Mouse (Mus musculus) forebrain, embryonic 11.5 days (tissue): Measurements from ENCODE around the gene As3mt. TPM values are rescaled to one million over a fixed set of nuclear protein-coding genes. Genes with fewer than 3 reads are reported as not detected.

Experiments used
- ATAC-seq: fragments of 200-750 bp; cut with Nextera tagmentation; replicated peaks from 2 replicates; pipeline ENCODE4 v1.8.0; 2017; ENCODE audit warnings: moderate TSS enrichment; ENCODE audit not compliant: low FRiP score
- DNase-seq: peaks from one replicate; pipeline ENCODE4 v3.0.0-alpha.2; 2017; ENCODE audit warnings: low spot score
- H3K27ac ChIP-seq: fragments of 300-500 bp; sonication (generic); 2 replicates; pipeline ENCODE4 v1.5.1; 2014; ENCODE audit warnings: low read depth, low read length
- H3K27me3 ChIP-seq: fragments of 300-500 bp; sonication (generic); 2 replicates; pipeline ENCODE4 v1.6.1; 2014; ENCODE audit warnings: mild to moderate bottlenecking, low read length, mixed read lengths; ENCODE audit not compliant: control insufficient read depth, insufficient read depth
- H3K36me3 ChIP-seq: fragments of 300-500 bp; sonication (generic); 2 replicates; pipeline ENCODE4 v1.6.1; 2014; ENCODE audit warnings: mild to moderate bottlenecking, low read length, moderate library complexity, mixed read lengths; ENCODE audit not compliant: control insufficient read depth, insufficient read depth
- H3K4me1 ChIP-seq: fragments of 300-500 bp; sonication (generic); replicated peaks from 2 replicates; pipeline ENCODE4 v1.6.1; 2014; ENCODE audit warnings: low read length, mixed read lengths; ENCODE audit not compliant: control insufficient read depth, insufficient read depth
- H3K4me2 ChIP-seq: fragments of 300-500 bp; sonication (generic); 2 replicates; pipeline ENCODE4 v1.6.1; 2014; ENCODE audit warnings: low read depth, mild to moderate bottlenecking, low read length, moderate library complexity, mixed read lengths; ENCODE audit not compliant: severe bottlenecking
- H3K4me3 ChIP-seq: fragments of 300-500 bp; sonication (generic); 2 replicates; pipeline ENCODE4 v1.5.1; 2014; ENCODE audit warnings: low read depth, low read length
- H3K9ac ChIP-seq: fragments of 300-500 bp; sonication (generic); 2 replicates; pipeline ENCODE4 v1.6.1; 2014; ENCODE audit warnings: low read length
- H3K9me3 ChIP-seq: fragments of 300-500 bp; sonication (generic); 2 replicates; pipeline ENCODE4 v1.6.1; 2016; ENCODE audit warnings: low read length, mixed read lengths; ENCODE audit not compliant: control insufficient read depth
- WGBS: fragments of 180-500 bp; shearing (Covaris S2); extraction: QIAGEN DNeasy Blood & Tissue Kit; methylation state at CpG from one replicate; pipeline ENCODE4 v1.1.7; 2014; 5-methylcytosine and 5-hydroxymethylcytosine counted together
- polyA plus RNA-seq: library from polyadenylated mRNA; unstranded; fragments of >200 nt; fragmentation: Nextera tagmentation; extraction: Ambion mirVana; gene quantifications from 2 replicates; pipeline ENCODE4 v1.2.1, GENCODE M21; 2014

As3mt gene
- polyA plus RNA-seq, 1 experiment from 2014 or later, result 19.4 TPM

DNA sequence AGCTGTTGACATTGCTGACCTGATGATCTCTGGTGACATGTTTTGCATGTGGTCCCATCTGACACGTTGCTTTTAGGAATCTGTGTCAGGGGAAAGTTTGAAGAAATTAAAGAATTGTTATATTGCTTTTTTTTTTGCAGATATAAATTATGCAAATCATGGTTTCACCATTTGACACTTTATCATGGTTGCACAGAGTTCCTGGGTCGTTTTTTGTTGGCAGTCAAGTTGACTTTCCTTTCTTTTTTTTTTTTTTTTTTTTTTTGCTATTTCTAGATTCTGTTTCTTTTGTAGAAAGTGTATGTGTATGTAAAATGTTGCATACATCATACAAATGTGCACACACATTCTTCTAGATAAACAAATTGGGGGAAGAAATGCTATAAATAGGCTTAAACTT, 16.2 kb upstream of the As3mt start:
- H3K4me1 ChIP-seq, result no peaks in the 10 kb centered on the region; the same call in 1 of the 2 replicates
- no peak overlapping the region for H3K9ac ChIP-seq
- no peaks in the 10 kb centered on the region for H3K36me3 ChIP-seq
- WGBS, result 85% methylated on average over 2 of the region's 2 CpGs
- no peak overlapping the region for H3K4me3 ChIP-seq
- no peaks in the 10 kb centered on the region for H3K27me3 ChIP-seq
- ATAC-seq (no peak), DNase-seq (no peak)
- H3K27ac ChIP-seq, result no peak overlapping the region
- no peak overlapping the region for H3K4me2 ChIP-seq
- H3K9me3 ChIP-seq, result no peaks in the 10 kb centered on the region

DNA sequence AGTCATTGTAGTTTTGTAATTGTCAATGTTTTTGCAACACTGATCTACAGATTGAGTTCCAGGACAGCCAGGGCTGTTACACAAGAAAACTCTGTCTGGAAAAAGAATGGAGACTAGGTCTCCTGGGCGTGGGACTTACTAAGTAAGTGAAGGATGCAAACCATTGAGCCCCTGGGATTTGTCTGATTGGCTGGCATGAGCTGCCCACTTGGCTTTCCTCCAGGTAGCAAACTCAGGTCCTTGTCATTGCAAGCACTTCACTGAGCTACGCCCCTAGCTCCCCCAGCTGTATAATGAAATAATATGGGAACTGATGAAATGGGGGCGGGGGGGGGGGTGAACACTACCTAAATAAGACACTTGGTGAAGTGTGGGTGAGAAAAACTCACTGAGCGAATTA, 14.1 kb upstream of the As3mt start:
- Histone ChIP-seq H3K9me3 (no peaks in the 10 kb centered on the region), H3K27ac (no peak overlapping the region), H3K4me1 (no peaks in the 10 kb centered on the region; the same call in 1 of the 2 replicates), H3K36me3 (no peaks in the 10 kb centered on the region), H3K27me3 (no peaks in the 10 kb centered on the region), H3K4me3 (no peak overlapping the region), H3K4me2 (no peak overlapping the region), H3K9ac (no peak overlapping the region)
- no peak for DNase-seq
- ATAC-seq, result no peak
- WGBS, result 86% methylated on average over 4 of the region's 4 CpGs

DNA sequence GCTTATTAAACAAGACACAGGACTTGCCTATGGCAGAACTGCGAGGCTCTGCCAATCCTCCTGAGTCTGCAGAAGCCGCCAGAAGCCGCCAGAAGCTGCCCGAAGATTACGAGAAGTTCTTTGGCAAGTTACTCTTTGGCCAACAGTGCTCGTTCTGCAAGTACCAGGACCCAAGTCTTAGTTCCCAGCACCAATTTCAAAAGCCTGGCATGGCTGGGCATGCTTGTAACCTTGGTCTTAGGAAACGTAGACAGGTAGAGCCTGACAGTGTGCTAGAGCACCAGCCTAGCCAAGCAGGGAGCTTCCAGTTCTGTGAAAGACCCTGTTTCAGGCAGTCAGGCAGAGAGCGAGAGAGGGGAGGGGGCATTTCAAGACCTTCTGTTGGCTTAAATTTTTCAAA, 10.8 kb upstream of the As3mt start:
- DNase-seq (no peak), ATAC-seq (no peak)
- H3K9me3 ChIP-seq, result no peaks in the 10 kb centered on the region
- H3K27ac ChIP-seq, result no peak overlapping the region
- H3K9ac ChIP-seq, result no peak overlapping the region
- 96% methylated on average over 8 of the region's 8 CpGs for WGBS
- no peak overlapping the region for H3K4me2 ChIP-seq
- H3K27me3 ChIP-seq, result no peaks in the 10 kb centered on the region
- no peaks in the 10 kb centered on the region for H3K36me3 ChIP-seq
- H3K4me3 ChIP-seq, result no peak overlapping the region
- H3K4me1 ChIP-seq, result no peaks in the 10 kb centered on the region

DNA sequence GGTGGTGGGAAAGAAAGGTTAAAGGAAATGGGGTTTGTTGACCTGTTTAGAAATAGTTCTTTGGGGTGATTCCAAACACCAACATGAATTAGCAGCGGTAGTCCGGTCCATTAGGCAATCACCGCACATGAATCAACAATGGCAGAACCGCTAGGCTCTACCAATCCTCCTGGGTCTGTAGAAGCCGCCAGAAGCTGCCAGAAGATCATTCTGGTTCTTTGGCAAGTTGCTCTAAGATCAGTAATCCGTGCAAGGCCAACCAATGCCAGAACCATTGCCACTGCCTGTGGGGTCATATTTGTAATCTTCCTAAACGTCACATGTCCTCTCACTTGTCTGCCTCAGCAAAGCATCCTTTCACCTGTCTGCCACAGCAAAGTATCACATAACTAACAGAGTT, 10.3 kb upstream of the As3mt start:
- no peak for DNase-seq
- H3K27me3 ChIP-seq, result no peaks in the 10 kb centered on the region
- no peak overlapping the region for H3K9ac ChIP-seq
- no peaks in the 10 kb centered on the region for H3K36me3 ChIP-seq
- no peak overlapping the region for H3K4me3 ChIP-seq
- H3K4me2 ChIP-seq, result no peak overlapping the region
- ATAC-seq, result no peak
- no peaks in the 10 kb centered on the region for H3K9me3 ChIP-seq
- 91% methylated on average over 7 of the region's 7 CpGs for WGBS
- no peaks in the 10 kb centered on the region for H3K4me1 ChIP-seq
- no peak overlapping the region for H3K27ac ChIP-seq

DNA sequence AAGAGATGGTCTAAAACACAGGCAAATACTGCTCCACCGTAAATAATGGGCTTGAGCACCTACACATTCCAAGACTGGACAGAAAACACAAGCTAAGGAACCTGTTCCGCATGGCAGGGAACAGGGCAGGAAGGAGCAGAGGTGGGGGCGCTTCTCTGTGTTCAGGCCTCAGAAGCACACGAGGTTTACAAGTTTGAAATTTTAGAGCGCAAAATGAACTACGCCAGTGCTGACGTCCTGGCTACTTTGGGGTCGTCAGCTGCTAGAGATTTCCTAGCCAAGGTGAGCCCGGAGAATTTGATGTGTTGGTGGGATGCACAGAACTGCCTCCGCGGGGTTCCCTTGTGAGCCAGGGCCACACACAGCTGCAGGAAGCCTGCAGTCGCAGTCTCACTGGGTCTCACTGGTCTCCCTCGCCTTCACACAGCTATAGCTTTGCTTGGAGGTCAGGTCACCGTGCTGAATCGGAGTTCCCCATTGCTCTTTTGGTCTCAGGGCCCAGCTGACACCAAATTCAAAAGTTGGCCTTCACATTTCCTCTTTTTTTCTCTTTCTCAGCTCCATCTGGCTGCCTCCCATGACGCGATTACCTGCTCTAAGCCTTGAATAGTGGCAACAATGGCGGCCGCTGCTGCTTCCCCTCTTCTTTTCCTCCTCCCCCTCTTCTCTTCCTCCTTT, 9.3 kb upstream of the As3mt start:
- H3K4me2 ChIP-seq, result no peak overlapping the region
- ATAC-seq (no peak), DNase-seq (no peak)
- H3K27me3 ChIP-seq, result no peaks in the 10 kb centered on the region
- no peaks in the 10 kb centered on the region for H3K4me1 ChIP-seq
- H3K4me3 ChIP-seq, result no peak overlapping the region
- no peaks in the 10 kb centered on the region for H3K36me3 ChIP-seq
- 49% methylated on average over 19 of the region's 19 CpGs for WGBS
- no peaks in the 10 kb centered on the region for H3K9me3 ChIP-seq
- no peak overlapping the region for H3K9ac ChIP-seq
- H3K27ac ChIP-seq, result no peak overlapping the region

DNA sequence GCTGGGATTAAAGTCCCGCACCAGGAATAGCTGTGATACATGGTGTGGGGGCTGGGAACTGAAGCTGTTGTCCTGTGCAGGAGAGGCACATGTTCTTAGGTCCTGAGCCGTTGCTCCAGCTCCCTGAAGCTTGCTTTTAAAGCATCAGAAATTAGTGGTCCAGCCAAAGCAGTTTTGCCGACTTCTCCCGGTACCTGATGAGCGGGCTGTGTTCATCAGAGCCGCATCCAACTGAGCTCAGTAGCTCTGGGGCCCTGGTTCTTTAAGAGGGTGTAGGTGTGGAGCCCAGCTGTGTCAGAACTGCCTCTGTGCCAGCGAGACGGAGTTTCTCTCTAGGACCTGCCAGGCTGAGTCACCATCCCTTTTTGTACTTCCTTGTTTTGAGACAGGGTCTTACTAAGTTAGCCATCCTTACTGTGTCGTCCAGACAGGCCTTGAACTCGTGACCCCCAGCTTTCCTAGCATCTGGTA, 8.2 kb upstream of the As3mt start:
- no peaks in the 10 kb centered on the region for H3K9me3 ChIP-seq
- DNase-seq (no peak), ATAC-seq (no peak)
- no peak overlapping the region for H3K9ac ChIP-seq
- H3K36me3 ChIP-seq, result no peaks in the 10 kb centered on the region
- no peaks in the 10 kb centered on the region for H3K27me3 ChIP-seq
- no peak overlapping the region for H3K4me2 ChIP-seq
- H3K27ac ChIP-seq, result no peak overlapping the region
- 80% methylated on average over 10 of the region's 10 CpGs for WGBS
- H3K4me3 ChIP-seq, result no peak overlapping the region
- H3K4me1 ChIP-seq, result no peaks in the 10 kb centered on the region

DNA sequence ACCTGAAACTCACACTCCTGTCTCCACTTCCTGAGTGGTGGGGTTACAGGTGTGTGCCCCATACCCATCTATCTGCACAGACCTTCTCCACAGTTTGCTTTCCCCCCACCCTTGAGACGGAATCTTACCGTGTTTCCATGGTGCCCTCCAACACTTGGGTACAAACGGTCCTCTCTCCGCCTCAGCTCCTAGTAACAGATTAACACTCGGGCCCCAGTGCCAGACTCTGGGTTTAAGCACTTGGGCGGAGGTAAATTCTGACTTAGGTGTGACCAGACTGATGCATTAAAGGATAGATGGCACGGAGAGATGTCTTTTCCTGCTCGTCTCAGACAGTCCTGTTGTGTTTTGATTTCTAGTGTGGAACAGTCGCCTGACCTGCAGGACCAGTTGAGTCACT, 6.1 kb upstream of the As3mt start:
- H3K9me3 ChIP-seq, result no peaks in the 10 kb centered on the region
- H3K4me3 ChIP-seq, result no peak overlapping the region
- DNase-seq (no peak), ATAC-seq (no peak)
- H3K4me2 ChIP-seq, result no peak overlapping the region
- no peak overlapping the region for H3K27ac ChIP-seq
- no peak overlapping the region for H3K9ac ChIP-seq
- no peaks in the 10 kb centered on the region for H3K4me1 ChIP-seq
- WGBS, result 90% methylated on average over 9 of the region's 9 CpGs
- no peaks in the 10 kb centered on the region for H3K27me3 ChIP-seq
- no peaks in the 10 kb centered on the region for H3K36me3 ChIP-seq

DNA sequence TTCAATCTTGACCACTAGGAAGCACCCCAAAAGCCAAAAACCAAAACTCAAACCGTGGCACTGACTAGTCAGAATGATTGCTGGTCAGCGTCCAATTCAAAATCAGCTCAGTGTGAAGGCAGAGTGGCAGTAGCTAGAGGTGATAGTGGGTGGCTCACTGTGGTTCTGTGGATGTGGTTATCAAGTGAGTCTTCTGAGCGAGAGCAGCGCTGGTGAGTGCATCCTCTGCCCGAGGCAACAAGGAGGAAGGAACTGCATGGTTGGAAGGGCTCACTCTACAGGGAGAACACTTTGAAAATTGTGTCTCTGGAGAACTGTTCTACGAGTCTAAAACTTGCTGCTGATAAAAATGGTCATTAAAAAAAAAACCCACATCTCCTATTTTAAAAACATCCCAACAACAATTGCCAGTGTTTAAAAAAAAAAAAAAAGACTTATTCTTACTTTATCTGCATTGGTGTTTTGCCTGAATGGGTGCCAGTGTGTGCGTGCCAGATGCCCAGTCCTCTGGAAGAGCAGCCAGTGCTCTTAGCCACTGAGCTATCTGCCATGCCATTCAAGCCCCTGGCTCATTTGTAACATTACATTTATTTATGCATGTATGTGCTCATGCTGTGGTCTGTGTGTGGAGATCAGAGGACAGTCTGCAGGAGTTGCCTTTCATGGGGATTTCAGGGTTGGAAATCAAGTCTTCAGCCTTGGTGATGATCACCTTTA, 1.3 kb upstream of the As3mt start:
- Histone ChIP-seq H3K4me1 (peaks cover 3% of the 10 kb centered on the region; the same call in 1 of the 2 replicates), H3K27me3 (no peaks in the 10 kb centered on the region), H3K27ac (no peak overlapping the region), H3K4me2 (no peak overlapping the region), H3K4me3 (no peak overlapping the region), H3K9me3 (no peaks in the 10 kb centered on the region), H3K9ac (no peak overlapping the region), H3K36me3 (no peaks in the 10 kb centered on the region)
- 69% methylated on average over 7 of the region's 7 CpGs for WGBS
- ATAC-seq (no peak), DNase-seq (no peak)
